Mouse (Mus musculus) R1 (cell line): Measurements from ENCODE around the gene Arid3c.

Experiments
- DNase-seq: peaks from one replicate; pipeline ENCODE4 v3.0.0-alpha.2; 2018; ENCODE audit warnings: low read depth, low spot score

Arid3c gene

DNA sequence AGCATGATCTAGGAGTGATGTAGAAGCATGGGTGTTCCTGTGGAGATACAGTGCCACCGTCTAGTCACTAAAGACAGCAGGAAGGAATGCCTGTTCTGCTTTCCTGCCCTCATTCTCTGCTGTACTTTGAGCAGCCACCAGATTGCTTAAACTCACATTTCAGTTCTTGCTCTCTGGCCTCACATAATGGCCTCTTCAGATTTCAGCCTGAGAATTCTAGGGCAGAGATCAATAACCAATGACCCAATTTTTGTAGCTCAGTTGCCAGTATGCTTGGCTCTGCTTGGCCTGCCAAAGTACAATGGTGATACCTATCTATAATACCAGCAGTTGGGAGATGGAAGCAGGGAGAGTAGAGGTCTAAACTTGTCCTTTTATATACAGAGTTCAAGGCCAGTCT lies 14.1 kb upstream of the Arid3c start:
- DNase-seq: no peak

DNA sequence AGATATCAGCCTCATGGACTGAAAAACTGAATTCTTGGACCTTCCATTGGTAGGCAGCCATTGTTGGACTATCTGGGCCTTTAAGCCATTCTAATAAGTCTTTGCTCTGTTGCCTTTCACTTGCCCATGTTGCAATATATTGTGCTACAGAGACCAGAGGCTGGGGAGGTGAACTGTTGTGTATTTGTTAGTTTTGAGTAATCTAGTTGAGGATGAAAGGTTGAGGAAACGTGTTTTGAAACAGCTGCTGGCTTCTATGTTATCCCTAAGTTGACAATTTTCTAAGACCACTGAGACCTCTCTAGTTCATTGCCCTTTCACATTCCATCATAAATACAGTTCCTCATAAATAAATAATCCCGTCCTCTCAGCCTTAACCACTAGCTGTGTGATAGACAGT lies 13.2 kb upstream of the Arid3c start:
- no peak for DNase-seq

DNA sequence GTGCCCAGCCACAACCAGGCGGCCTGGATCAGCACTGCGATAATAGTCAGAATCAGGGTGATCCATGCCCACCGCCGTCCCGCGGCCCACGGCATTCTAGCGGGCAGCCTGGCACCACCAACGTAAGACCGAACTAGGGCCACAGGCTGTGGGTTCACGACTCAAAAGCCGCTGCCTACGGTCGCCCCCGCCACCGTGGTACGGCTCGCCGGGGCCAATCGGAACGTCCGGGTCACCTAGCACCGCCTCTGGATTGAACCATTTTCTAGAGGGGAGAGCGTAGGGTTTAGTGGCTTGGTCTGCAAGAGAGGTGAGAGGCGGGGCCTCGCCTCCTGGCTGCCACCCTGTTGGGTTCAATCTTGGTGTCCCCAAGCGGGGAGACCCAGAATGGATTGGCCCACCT lies 10.2 kb upstream of the Arid3c start:
- DNase-seq: peak; percentile 99

DNA sequence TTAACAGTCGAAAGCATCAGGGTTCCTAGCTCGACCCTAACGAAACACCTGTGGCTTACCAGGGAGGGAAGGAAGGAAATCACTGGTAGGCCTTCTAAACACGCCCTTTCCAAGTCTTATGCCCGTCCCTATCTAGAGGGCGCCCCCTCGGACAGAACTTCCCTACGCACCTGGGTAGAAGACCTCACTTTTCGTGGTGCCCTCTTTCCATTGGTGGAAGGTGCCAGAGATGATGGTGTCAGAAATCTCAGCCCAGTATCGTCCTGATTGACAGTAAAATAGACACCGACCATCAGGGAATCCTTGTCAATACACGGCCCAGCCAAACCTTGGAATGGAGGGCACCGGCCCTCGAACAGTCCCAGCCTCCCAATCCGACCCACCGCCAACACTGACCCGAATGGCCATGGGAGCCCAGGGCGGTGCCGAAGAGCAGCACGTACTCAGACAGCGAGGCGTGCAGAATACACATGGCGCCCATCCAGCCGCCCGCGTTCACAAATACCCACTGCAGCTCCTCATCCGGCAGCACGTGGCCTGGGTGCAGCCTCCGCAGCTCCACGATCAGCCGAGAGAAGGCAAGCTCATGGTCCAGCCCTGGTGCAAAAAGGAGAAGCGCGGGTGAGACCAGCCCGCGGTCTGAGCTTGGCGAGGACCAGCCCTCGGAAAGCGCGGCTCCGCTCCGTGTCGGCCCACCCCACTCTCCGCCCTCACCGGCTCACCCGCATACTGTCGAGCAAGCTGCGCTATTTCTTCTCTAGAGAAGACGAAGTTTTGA lies 9.6 kb upstream of the Arid3c start:
- peak; percentile 57 for DNase-seq

DNA sequence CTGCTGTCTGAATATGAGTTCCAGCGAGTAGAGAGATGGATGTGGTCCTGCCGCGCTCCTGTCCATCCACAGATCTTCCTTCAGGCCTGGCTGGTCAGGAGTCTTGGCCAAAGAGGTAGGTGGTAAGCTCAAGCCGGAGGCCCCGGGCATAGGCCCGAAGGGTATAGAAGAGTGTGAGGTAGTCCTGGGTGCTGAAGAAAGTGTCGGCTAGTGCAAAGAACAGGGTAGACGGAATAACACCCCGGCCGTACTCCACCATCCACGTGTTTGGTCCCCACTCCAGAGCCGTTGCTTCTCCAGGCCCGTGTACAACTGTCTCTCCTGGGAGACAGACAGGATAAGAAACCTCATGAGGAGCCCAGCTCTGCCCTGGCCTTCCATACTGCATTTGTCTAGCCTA lies 8.3 kb upstream of the Arid3c start:
- no peak for DNase-seq

DNA sequence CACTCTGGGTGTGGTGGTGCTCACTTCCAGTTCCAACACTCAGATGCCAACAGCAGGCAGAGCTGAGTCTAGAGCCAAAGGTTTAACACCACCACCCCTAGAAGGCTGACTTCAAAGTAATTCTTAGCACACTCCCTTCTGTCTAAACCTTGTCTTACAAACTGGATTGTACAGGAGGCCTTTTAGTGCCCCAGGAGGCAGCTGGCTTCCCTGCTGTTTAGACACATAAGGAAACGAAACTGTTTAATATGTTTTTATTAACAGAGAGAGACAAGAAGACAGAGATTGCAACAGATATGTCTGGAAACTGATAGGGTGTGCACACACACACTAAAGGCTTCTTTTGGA lies 7.3 kb upstream of the Arid3c start:
- no peak for DNase-seq

DNA sequence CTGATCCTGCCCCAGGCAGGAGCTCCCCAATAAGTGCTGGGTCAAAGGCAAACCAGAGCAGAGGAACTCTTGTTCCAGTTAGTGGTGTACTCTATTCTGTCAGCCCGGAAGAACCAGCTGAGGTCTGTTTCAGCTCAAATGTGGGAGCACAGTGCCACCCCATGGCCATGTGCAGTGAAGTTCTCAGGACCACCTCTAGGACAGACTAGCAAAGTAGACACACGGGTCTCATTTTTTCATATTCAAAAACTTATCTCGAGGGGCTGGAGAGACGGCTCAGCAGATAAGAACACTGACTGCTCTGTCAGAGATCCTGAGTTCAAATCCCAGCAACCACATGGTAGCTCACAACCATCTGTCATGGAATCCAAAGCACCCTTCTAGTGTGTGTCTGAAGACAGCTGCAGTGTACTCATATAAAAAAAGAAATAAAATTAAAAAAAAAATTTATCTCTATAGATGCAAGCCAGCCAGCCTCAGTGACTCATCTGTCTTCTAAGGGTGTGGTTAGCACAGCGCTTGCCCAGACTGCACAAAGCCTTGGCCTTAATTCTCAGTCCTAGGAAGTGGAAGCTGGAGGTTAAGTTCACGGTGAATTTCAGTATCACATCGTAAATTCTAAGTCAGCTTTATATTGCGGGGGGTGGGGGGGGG lies 6.8 kb upstream of the Arid3c start:
- peak; percentile 65 for DNase-seq

DNA sequence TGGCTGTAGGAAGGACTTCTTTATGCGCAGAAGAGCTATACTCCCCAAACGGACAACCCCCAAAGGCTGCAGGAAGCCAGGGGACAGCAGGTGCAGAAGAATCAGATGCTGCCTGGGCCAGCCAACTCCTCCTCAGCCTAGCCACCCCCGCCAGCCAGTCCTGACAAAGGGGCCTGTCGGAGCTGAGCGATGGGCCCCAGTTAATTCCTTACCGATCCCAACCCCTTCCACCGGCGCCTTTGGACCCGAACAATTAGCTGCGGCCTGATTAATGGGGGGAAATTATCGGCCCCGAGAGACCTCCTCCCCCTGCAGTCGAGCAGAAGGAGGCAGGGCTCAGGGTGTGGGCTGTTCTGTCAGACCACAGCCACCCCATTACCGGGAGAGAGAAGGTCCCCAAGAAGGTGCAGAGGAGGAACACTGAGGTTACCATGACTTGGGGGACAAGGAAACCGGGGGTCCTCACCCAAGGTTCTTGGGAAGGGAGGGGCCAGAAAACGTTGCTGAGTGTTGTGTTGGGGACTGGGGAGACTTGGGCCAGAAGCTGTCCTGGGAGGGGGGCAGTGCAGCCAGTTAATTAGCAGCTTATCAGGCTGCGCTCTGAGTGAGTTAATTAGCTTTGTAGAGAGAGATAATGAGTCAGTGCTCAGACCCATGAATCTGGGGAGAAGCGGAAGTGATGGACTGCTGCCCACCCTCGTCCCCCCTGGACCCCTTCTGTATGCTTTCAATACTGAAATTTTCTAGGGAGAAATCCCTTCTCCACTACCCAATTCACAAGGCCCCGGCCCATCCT lies 3.9 kb downstream of the Arid3c start:
- DNase-seq: no peak

DNA sequence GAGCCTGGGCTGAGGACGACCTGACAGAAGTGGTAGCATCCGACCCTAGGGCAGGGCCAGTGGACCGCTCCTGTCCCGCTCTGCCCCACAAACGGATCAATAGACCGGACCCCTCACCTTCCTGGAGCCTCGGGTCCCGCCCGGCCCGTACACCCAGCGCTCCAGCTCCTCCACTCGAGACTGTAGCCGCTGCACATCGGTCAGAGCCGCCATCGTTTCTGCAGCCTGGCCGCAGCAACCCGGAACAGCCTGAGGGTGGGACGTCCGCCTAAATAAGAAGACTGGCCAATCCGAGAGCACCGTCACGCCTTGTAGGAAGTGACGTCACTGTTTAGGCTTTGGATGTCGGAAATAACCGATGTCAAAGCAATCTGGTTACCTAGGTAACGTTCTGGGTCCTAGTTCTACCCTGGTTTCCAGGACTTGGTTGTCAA lies 8.0 kb downstream of the Arid3c start, which contains the start of gene Dctn3:
Dctn3 (minus strand) TSS at position 253 of the 434 bp plus-strand sequence.
- DNase-seq: peak; percentile 99

DNA sequence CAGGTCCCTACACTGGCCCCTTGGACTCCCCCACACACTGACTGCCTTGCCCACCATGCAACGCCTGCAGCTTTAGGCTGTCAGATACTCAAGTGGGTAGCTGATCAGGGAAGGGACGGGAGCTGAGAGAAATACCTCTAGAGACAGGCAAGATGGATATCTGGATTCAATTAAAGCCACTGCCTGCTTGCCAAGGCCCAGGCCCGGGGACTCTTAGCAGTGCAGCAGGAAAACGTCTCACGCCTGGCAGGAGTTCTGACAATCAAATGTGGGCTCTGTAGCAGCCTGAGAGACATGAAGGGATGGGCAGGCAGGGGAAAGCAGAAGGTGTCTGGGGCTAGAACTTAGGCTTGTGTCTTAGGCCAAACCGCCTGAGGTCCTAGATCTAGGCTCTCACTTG lies 14.1 kb downstream of the Arid3c start:
- no peak for DNase-seq

DNA sequence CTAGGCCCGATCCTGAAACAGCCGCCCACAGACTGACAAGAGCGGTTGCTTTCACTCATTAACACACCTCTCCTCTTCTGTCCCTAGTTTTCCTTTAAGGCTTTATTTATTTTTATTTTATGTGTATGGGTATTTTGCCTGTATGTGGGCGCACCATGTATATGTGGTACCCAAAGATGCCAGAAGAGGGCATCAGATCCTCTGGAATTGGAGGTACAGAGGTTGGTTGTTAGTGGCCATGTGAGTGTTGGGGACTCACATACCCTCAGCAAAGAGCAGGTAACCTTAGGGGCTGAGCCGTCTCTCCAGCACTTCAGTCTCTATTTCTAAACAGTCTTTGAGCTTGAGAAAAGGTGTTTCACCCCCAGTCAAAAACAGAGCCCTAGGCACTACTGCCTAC lies 15.3 kb downstream of the Arid3c start:
- peak; percentile 51 for DNase-seq

DNA sequence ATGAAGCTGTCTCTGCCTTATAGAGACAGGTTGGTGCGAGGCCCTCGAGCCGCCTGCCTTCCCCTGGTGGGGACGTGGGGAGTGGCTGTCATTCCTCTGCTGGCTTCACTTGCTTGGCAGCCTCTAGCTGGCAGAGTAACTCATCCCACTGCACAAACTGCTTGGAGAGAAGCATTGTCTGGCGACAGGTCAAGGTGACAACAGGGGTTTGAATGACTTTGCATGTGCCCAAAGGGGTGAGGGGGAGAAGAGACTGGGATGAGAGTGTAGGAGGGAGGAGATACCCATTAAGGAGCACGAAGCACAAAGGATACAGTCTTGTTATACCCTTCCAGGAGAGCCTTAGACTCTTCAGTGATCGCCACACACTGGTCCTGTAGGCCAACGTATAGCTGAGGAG lies 15.9 kb downstream of the Arid3c start:
- no peak for DNase-seq

DNA sequence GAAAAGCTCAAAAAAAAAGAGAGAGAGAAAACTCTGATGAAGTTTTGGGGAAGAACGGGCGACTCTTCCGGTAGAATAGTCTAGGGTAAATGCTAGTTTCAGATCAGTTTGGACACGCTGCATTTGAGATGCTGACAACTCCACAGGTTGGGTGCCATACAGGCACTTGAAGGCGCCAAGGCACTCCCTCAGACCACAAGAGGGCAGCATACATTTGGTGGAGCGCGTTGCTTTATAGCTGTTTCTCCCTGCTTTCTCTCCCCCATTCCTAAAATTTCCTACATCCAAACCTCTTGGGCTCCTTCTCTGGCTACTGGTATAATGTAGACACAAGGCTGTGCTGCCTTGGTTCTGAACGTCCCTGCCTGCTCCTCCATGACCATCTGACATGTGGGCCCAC lies 16.7 kb downstream of the Arid3c start:
- peak; percentile 75 for DNase-seq

DNA sequence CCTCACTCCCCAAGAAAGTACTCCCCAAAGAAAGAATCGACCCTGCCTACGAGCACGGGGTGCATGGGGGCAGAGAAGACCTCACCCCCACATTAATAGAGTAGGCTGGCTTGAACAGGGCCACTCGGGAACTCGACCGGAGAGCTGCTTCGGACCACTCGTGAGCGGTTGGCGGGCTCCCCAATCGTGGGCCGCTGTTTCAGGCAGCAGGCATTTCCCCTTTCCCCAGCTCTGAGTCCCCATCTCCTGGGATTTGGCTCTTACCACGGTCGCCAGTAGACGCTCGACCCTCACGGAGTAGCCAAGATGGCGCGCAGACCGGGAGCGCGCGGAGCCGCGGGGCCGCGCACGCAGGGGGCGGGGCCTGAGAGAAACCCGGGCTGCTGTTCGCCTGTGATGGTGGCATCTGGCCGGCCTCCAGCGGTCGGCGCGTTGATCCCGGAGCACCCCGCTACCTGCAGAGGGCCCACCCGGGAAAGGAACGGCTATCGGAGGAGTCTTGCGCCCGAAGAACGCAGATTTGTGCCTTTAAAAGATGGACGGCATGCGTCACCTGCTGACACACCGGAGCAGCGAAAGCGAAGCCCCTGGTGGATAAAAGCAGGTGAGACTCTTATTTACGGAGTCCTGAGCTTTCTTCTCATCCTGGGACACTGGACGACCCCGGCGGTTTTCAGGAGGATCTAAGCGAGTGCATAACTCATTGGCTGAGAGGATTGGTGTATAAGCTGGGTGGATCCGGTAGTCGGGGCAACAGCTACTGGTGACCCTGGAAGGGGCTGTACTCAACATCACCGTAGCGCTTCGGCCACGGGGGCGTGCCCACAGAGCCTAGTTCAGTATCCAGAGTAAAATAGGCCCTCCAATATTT lies 17.5 kb downstream of the Arid3c start, which contains the start of gene Rpp25l:
Rpp25l (minus strand) TSS at position 338 of the 871 bp plus-strand sequence.
- peak; percentile 85 for DNase-seq

DNA sequence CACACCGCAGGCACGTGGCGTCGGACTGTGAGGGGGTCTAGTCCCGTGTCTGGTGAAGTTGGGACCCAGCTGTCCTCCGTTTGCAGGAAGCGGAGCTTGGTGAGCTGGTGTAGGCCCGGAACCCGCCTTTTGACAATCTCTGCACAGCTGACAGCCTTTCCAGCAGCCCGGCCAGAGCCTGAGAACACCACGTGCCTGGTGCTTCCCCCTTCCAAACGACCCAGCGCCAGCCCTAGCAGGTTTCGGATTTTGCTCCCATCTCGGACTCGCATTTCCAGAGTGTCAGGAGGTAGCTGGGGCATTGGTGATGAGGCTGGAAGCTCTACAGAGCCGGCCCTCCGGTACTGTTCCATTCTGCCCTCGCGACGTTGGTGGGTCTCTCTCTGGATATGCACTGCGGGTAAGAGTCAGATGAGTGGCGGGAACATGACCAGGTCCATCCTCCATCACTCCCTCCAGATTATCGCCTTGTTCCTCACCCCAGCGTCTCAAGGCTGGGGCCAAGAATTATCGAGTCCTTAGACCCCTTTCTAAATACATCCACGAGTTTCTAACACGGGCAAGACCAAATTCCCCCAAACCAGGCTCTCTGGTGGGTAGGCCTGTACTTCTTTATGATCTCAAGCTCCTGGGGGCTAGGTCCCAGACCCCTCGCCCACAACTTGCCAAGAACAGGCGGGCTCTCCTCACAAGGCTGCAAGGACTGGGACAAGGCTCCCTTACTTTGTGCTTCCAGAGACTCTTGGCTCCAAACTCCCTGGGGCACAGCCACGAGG lies 18.3 kb downstream of the Arid3c start:
- peak; percentile 16 for DNase-seq

DNA sequence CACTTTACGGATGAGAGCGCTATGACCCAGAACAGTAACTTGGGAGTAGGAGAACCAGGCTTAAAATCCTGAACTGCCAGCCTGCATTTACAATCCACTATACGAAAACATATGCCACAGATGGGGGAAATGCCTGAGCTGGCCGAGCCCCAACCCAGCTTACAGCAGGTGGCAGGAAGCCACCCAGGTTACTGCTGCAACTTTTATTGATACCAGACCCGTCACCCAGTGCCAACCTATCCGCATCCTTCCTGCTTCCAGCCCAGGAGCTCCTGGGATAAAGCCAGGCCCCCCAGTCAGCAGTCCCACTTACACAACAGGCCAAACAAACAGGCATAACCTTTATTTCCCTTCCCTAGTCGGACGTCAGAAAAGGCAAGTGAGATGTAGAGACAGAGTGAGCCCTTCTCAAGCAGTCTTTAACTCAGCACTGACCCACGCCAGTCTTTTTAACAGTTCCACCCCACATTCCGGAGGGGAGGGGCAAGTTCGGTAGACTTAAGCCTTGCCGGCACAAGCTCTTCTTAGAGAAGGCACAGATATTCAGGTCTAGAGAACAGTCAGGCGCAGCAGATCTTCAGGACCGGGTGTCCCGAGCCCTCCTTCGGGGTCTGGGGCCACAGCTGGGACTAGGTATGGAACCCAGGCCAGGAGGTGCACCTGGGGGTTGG lies 19.1 kb downstream of the Arid3c start:
- peak; percentile 84 for DNase-seq

DNA sequence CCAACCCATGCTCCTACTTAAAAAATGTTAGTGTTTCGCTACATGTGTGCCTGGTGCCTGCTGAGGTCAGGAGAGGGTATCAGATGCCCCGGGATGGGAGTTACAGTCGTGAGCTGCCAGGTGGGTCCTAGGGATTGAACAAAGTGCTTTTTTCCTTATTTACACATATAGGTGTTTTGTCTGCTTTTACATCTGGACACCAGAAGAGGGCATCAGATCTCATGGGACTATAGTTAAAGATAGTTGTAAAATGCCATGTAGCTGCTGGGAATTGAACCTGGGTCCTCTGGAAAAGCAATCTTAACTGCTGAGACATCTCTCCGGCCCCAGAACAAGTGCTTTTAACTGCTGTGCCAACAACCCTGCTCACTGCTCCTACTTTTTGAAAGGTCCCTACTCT lies 20.7 kb downstream of the Arid3c start:
- peak; percentile 30 for DNase-seq

DNA sequence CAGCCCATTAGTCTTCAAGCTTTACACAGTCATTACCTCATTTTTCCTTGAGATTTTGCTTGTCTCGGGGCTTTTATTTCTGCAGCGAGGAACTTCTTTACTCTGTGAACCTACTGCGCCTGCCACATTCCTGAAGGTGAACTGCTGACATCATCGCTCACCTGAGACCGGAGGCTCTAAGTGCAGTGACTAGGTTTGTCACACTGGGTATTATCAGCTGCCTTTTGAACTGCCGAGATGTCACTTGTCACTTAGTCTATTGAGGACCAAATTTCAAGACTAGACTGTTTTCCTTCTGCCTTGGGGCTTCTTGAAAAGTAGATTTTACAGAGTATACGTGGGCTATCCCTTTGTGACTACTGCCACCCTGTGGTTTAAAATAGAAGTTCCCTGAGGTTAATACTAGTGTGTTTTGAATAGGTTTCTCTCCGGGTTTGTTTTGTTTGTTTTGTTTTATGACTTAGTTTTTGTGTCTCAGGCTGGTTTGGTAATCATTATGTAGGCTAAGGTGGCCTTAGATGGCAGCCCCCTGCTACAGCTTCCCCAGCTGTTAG lies 22.7 kb downstream of the Arid3c start:
- DNase-seq: peak; percentile 68

DNA sequence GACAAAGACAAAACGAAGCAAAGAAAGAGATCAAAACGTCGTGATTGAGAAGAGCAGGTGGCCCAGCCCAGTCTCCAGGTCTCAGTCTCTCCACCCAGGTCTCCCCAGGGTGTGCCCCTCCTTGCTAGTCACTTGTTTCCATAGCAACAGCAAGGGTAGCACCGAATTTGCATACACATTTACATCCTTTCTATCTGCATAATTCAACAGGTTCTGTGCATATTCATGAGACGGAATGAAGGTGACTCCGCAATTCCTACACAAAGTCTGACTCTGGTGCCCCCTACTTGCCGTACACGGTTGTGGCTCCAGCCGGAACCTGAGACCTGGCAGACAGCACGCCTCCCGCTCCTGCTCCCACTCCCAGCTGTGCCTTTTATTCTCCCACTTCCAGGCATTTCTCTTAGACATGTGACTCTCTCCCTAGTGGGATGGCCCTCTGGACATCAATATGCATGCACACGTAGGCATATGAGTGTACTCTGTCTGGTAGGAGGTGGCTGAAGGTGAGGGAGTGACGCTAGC lies 23.9 kb downstream of the Arid3c start:
- peak; percentile 98 for DNase-seq
